Mouse (Mus musculus) bone marrow macrophage, adult 2 months (primary cell): ENCODE data around the gene Narf.

Experiments used
- CTCF ChIP-seq: IDR thresholded peaks from 2 replicates; pipeline ENCODE4 v1.5.1; 2012; ENCODE audit warnings: low read depth, mild to moderate bottlenecking, low read length, moderate library complexity
- POLR2A ChIP-seq: IDR thresholded peaks from 2 replicates; pipeline ENCODE4 v1.6.1; 2012; ENCODE audit warnings: mild to moderate bottlenecking, low read depth, low read length, borderline replicate concordance

GRCm38 (mm10) chr11:121250196-121250595 lies 13.1 kb downstream of the Narf start:
- TF ChIP-seq CTCF (no peak), POLR2A (no peak)
